Mouse (Mus musculus): ENCODE results near the gene Crmp1. TPM values are rescaled to one million over a fixed set of nuclear protein-coding genes. Genes with fewer than 3 reads are reported as not detected.

The Crmp1 gene
- polyA plus RNA-seq, 1 experiment from 2014 or later: 954 TPM

DNA sequence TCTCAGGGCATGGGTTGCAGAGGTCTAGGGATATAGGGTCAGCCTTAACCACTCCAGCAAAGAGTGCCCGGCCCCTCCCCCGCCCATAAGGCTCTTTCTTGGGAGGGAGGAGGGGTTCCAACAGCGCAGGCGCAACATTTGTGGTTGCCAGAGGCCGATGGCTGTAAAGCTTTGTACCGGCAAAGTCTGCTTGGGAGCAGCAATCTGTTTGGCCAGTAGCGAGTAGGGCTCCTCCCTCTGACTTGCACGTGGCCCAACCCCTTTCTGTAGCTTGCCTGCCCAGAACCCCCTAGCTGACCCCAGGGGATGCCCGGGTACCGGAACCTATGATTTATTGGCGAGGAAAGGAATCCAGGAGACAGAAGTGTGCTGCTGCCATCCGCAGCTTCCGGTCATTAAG lies 2.4 kb downstream of the Crmp1 start:
- Histone ChIP-seq H3K9me3 (ENCODE audit: control insufficient read depth, low read length) (no peaks in the 10 kb centered on the region), H3K4me3 (replicated peaks; ENCODE audit: low read length) (peak overlapping the region; percentile 58), H3K27me3 (replicated peaks; ENCODE audit: control insufficient read depth, insufficient read depth, low read length) (peaks cover 17% of the 10 kb centered on the region), H3K27ac (ENCODE audit: low read length) (peak overlapping the region; percentile 61), H3K9ac (replicated peaks; ENCODE audit: low read depth, low read length) (peak overlapping the region; percentile 44), H3K4me1 (replicated peaks; ENCODE audit: control insufficient read depth, insufficient read depth, low read length) (peaks cover 54% of the 10 kb centered on the region), H3K4me2 (ENCODE audit: low read length) (peak overlapping the region; percentile 68), H3K36me3 (ENCODE audit: control insufficient read depth, insufficient read depth) (no peaks in the 10 kb centered on the region)
- ATAC-seq: peak; percentile 3; the same call in 1 of the 2 replicates
- 2% methylated on average over 13 of the region's 13 CpGs for WGBS

- ATAC-seq: no peak
- Histone ChIP-seq H3K4me1 (replicated peaks; ENCODE audit: control insufficient read depth, insufficient read depth, low read length) (peaks cover 60% of the 10 kb centered on the region), H3K9ac (replicated peaks; ENCODE audit: low read depth, low read length) (peak overlapping the region; percentile 79), H3K36me3 (ENCODE audit: control insufficient read depth, insufficient read depth) (no peaks in the 10 kb centered on the region), H3K4me3 (replicated peaks; ENCODE audit: low read length) (peak overlapping the region; percentile 58), H3K9me3 (ENCODE audit: control insufficient read depth, low read length) (no peaks in the 10 kb centered on the region), H3K27ac (ENCODE audit: low read length) (peak overlapping the region; percentile 93), H3K4me2 (ENCODE audit: low read length) (peak overlapping the region; percentile 68), H3K27me3 (replicated peaks; ENCODE audit: control insufficient read depth, insufficient read depth, low read length) (peaks cover 13% of the 10 kb centered on the region)
- 38% methylated on average over 9 of the region's 9 CpGs for WGBS
Measured at GRCm38 (mm10) chr5:37244666-37245242, 3.0 kb downstream of the Crmp1 start.

- Histone ChIP-seq H3K4me1 (replicated peaks; ENCODE audit: control insufficient read depth, insufficient read depth, low read length) (peaks cover 67% of the 10 kb centered on the region), H3K4me3 (replicated peaks; ENCODE audit: low read length) (peak overlapping the region; percentile 58), H3K27me3 (replicated peaks; ENCODE audit: control insufficient read depth, insufficient read depth, low read length) (peaks cover 9% of the 10 kb centered on the region; the same call in 1 of the 2 replicates), H3K4me2 (ENCODE audit: low read length) (peak overlapping the region; percentile 68), H3K27ac (ENCODE audit: low read length) (peak overlapping the region; percentile 93), H3K36me3 (ENCODE audit: control insufficient read depth, insufficient read depth) (no peaks in the 10 kb centered on the region), H3K9me3 (ENCODE audit: control insufficient read depth, low read length) (no peaks in the 10 kb centered on the region), H3K9ac (replicated peaks; ENCODE audit: low read depth, low read length) (peak overlapping the region; percentile 79)
- peak; percentile 77 for ATAC-seq
- under 1% methylated on average over 28 of the region's 42 CpGs for WGBS
Measured at GRCm38 (mm10) chr5:37245651-37246050, 3.9 kb downstream of the Crmp1 start.

GRCm38 (mm10) chr5:37246138-37246910 lies 4.6 kb downstream of the Crmp1 start:
- H3K36me3 ChIP-seq (ENCODE audit: control insufficient read depth, insufficient read depth): no peaks in the 10 kb centered on the region
- H3K4me2 ChIP-seq (ENCODE audit: low read length): peak overlapping the region; percentile 68
- peak overlapping the region; percentile 79 for H3K9ac ChIP-seq (replicated peaks; ENCODE audit: low read depth, low read length)
- H3K4me3 ChIP-seq (replicated peaks; ENCODE audit: low read length): peak overlapping the region; percentile 58
- peak overlapping the region; percentile 93 for H3K27ac ChIP-seq (ENCODE audit: low read length)
- ATAC-seq: peak; percentile 51
- peaks cover 5% of the 10 kb centered on the region; the same call in 1 of the 2 replicates for H3K27me3 ChIP-seq (replicated peaks; ENCODE audit: control insufficient read depth, insufficient read depth, low read length)
- peaks cover 71% of the 10 kb centered on the region for H3K4me1 ChIP-seq (replicated peaks; ENCODE audit: control insufficient read depth, insufficient read depth, low read length)
- WGBS: under 1% methylated on average over 31 of the region's 37 CpGs
- no peaks in the 10 kb centered on the region for H3K9me3 ChIP-seq (ENCODE audit: control insufficient read depth, low read length)

GRCm38 (mm10) chr5:37247456-37247855 lies 5.7 kb downstream of the Crmp1 start:
- no peaks in the 10 kb centered on the region for H3K9me3 ChIP-seq (ENCODE audit: control insufficient read depth, low read length)
- H3K36me3 ChIP-seq (ENCODE audit: control insufficient read depth, insufficient read depth): no peaks in the 10 kb centered on the region
- H3K4me1 ChIP-seq (replicated peaks; ENCODE audit: control insufficient read depth, insufficient read depth, low read length): peaks cover 71% of the 10 kb centered on the region
- H3K9ac ChIP-seq (replicated peaks; ENCODE audit: low read depth, low read length): peak overlapping the region; percentile 56
- peaks cover 5% of the 10 kb centered on the region; the same call in 1 of the 2 replicates for H3K27me3 ChIP-seq (replicated peaks; ENCODE audit: control insufficient read depth, insufficient read depth, low read length)
- H3K4me2 ChIP-seq (ENCODE audit: low read length): peak overlapping the region; percentile 68
- peak overlapping the region; percentile 39; the same call in 1 of the 2 replicates for H3K27ac ChIP-seq (ENCODE audit: low read length)
- H3K4me3 ChIP-seq (replicated peaks; ENCODE audit: low read length): peak overlapping the region; percentile 58
- WGBS: 66% methylated on average over 4 of the region's 4 CpGs
- no peak for ATAC-seq

DNA sequence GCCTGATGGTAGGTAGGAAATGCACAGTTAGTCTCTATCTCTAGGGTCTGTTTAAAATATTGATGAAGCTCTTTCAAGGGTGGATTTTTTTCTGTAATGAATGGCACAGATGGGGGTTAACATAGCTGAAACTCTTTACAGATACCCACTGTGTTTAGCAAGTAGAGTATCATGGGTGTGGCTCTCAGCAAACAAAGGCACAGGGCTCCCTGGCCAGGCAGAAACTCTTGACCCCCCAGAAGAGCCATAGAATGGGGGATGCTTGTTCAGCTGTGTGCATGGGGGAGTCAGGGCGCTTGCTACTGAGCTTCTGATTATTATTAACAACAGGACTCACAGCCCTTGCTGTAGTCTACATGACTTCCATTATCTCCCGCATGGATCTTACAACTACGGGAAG lies 7.1 kb downstream of the Crmp1 start:
- Histone ChIP-seq H3K9me3 (ENCODE audit: control insufficient read depth, low read length) (no peaks in the 10 kb centered on the region), H3K4me2 (ENCODE audit: low read length) (peak overlapping the region; percentile 68), H3K27ac (ENCODE audit: low read length) (no peak overlapping the region), H3K4me3 (replicated peaks; ENCODE audit: low read length) (peak overlapping the region; percentile 58), H3K4me1 (replicated peaks; ENCODE audit: control insufficient read depth, insufficient read depth, low read length) (peaks cover 58% of the 10 kb centered on the region), H3K36me3 (ENCODE audit: control insufficient read depth, insufficient read depth) (no peaks in the 10 kb centered on the region), H3K9ac (replicated peaks; ENCODE audit: low read depth, low read length) (no peak overlapping the region), H3K27me3 (replicated peaks; ENCODE audit: control insufficient read depth, insufficient read depth, low read length) (no peaks in the 10 kb centered on the region)
- no peak for ATAC-seq
- 74% methylated on average over 3 of the region's 3 CpGs for WGBS

DNA sequence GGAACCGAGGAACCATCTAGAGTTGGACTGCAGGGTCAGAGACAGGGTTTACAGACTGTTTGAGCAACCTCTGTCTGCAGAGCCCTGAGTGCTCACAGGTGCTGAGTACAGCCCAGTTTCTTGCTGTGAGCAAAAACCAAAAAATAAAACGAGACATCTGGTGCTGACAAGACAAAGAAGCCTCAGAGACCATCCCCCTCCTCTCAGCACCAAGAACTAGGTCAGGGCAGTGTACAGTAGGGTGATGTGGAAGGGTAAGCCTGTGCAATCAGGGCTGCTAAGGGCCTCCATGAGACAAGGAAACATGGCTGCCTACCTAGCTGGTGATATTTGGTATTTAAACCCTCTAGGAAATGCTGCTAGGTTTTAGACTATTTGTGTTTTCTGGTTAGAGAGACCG lies 9.9 kb downstream of the Crmp1 start:
- Histone ChIP-seq H3K36me3 (ENCODE audit: control insufficient read depth, insufficient read depth) (no peaks in the 10 kb centered on the region), H3K4me3 (replicated peaks; ENCODE audit: low read length) (no peak overlapping the region), H3K9ac (replicated peaks; ENCODE audit: low read depth, low read length) (no peak overlapping the region), H3K27ac (ENCODE audit: low read length) (no peak overlapping the region), H3K4me1 (replicated peaks; ENCODE audit: control insufficient read depth, insufficient read depth, low read length) (peaks cover 67% of the 10 kb centered on the region), H3K27me3 (replicated peaks; ENCODE audit: control insufficient read depth, insufficient read depth, low read length) (no peaks in the 10 kb centered on the region), H3K9me3 (ENCODE audit: control insufficient read depth, low read length) (no peaks in the 10 kb centered on the region), H3K4me2 (ENCODE audit: low read length) (no peak overlapping the region)
- ATAC-seq: no peak
- WGBS: 78% methylated on average over 3 of the region's 3 CpGs

DNA sequence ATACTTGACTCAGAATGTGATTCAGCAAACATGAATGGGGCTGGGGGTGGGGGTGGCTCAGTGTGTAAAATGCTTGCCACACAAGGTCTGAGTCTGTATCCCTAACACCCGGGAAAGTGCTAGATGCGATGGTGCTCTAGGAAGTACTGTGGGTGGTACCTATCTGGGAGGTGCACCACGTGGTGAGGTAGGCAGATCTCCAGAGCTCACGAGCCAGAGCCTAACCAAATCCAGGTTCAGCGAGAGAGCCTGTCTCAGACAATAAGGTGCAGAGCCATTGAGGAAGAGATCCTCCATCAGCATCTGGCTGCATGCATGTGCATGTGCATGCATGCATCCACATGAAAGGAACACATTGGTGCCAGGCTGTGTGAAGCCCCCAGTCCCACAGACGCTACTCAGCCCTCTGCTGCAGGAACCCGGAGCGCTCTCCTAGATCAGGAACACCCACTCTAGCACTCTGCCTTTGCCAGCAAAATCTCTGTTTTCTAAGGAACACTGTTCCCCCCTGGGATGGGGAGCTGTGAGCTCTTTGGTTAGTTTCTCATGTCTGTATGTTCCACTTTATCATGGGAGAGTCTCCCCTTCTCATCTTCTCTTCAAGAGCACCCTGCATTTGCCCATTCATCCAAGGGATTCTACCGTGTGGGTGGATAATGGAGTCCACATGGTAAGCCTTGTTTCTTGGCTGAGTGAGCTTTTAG lies 10.5 kb downstream of the Crmp1 start:
- no peak overlapping the region for H3K4me3 ChIP-seq (replicated peaks; ENCODE audit: low read length)
- H3K36me3 ChIP-seq (ENCODE audit: control insufficient read depth, insufficient read depth): no peaks in the 10 kb centered on the region
- no peak overlapping the region for H3K27ac ChIP-seq (ENCODE audit: low read length)
- H3K4me2 ChIP-seq (ENCODE audit: low read length): no peak overlapping the region
- ATAC-seq: no peak
- 78% methylated on average over 9 of the region's 9 CpGs for WGBS
- no peaks in the 10 kb centered on the region for H3K9me3 ChIP-seq (ENCODE audit: control insufficient read depth, low read length)
- peaks cover 73% of the 10 kb centered on the region for H3K4me1 ChIP-seq (replicated peaks; ENCODE audit: control insufficient read depth, insufficient read depth, low read length)
- H3K27me3 ChIP-seq (replicated peaks; ENCODE audit: control insufficient read depth, insufficient read depth, low read length): no peaks in the 10 kb centered on the region
- H3K9ac ChIP-seq (replicated peaks; ENCODE audit: low read depth, low read length): no peak overlapping the region

DNA sequence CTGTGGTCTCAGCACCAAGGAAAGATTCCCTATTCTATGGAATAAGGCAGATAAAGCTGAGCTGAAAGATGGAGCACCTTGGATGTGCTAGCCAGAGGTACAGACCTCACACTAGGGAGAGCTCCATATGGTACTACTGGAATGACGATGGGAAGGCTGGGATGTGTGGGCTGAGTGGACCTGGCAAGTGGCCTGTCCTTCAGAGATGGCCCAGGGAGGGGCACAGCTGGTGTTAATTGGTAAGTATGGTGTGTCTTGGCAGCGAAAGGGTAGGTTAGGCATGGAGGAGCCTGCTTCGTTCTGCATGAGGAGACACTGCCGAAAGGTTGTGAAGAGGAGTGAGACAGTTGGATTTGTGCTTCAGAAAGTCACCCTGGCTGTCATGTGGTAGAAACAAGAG lies 12.8 kb downstream of the Crmp1 start:
- no peaks in the 10 kb centered on the region for H3K36me3 ChIP-seq (ENCODE audit: control insufficient read depth, insufficient read depth)
- H3K4me3 ChIP-seq (replicated peaks; ENCODE audit: low read length): no peak overlapping the region
- no peaks in the 10 kb centered on the region for H3K27me3 ChIP-seq (replicated peaks; ENCODE audit: control insufficient read depth, insufficient read depth, low read length)
- no peak for ATAC-seq
- 59% methylated on average over 4 of the region's 4 CpGs for WGBS
- no peaks in the 10 kb centered on the region for H3K9me3 ChIP-seq (ENCODE audit: control insufficient read depth, low read length)
- H3K4me2 ChIP-seq (ENCODE audit: low read length): no peak overlapping the region
- H3K9ac ChIP-seq (replicated peaks; ENCODE audit: low read depth, low read length): no peak overlapping the region
- H3K27ac ChIP-seq (ENCODE audit: low read length): no peak overlapping the region
- H3K4me1 ChIP-seq (replicated peaks; ENCODE audit: control insufficient read depth, insufficient read depth, low read length): peaks cover 63% of the 10 kb centered on the region
